Mouse (Mus musculus) erythroblast, adult 5-6 weeks (primary cell): ENCODE data around the gene Bcl2l1. TPM values are rescaled to one million over a fixed set of nuclear protein-coding genes. Genes with fewer than 3 reads are reported as not detected.
A peak's percentile ranks its signal among the peaks of the same experiment; 100 is the strongest.

Experiments used
- ATAC-seq: replicated peaks from 2 replicates; pipeline ENCODE4 v1.8.0; 2016; ENCODE audit warnings: moderate number of reproducible peaks, mild to moderate bottlenecking, moderate TSS enrichment, inconsistent platforms; ENCODE audit not compliant: poor library complexity, low FRiP score, severe bottlenecking
- total RNA-seq, 2 experiments: library from RNA; stranded (forward) in 1 of 2; stranded (reverse) in 1 of 2; fragments of 150-400 nt in 1 of 2; fragments of 200-764, 138-1000 nt in 1 of 2; gene quantifications; 2 replicates each; pipeline versions ENCODE4 v1.2.3 to v1.2.4; 2015 to 2017; ENCODE audit warnings: low replicate concordance in 2 of 2

The Bcl2l1 gene
- total RNA-seq, 2 experiments from 2014 or later = 543 to 807 TPM

GRCm38 (mm10) chr2:152825168-152825697, 6.3 kb downstream of the Bcl2l1 start:
- ATAC-seq = no peak

- no peak for ATAC-seq
Measured at GRCm38 (mm10) chr2:152824438-152825167, 6.9 kb downstream of the Bcl2l1 start.

GRCm38 (mm10) chr2:152823770-152824169, 7.8 kb downstream of the Bcl2l1 start:
- no peak for ATAC-seq

DNA sequence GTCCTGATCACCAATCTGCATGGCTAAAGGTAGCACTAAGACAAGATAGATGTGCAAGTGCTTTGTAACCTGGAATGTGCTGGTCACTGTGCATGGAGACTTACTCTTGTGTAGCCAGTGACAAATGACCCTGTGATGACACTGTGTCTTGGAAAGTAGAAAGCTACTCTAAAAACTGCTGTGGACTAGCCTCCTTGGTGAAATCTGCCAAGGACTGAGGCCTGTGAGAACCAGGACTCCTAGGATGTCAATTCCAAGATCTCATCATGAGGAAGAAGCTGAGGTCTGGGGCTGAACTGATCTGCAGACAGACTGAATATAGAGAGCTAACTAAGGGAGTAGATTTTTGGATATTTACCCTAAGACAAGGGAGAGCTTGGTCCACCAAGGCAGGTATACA, 10.0 kb downstream of the Bcl2l1 start:
- no peak for ATAC-seq

- ATAC-seq = no peak
Measured at GRCm38 (mm10) chr2:152821023-152821422, 10.5 kb downstream of the Bcl2l1 start.

GRCm38 (mm10) chr2:152820369-152820768, 11.2 kb downstream of the Bcl2l1 start:
- no peak for ATAC-seq

DNA sequence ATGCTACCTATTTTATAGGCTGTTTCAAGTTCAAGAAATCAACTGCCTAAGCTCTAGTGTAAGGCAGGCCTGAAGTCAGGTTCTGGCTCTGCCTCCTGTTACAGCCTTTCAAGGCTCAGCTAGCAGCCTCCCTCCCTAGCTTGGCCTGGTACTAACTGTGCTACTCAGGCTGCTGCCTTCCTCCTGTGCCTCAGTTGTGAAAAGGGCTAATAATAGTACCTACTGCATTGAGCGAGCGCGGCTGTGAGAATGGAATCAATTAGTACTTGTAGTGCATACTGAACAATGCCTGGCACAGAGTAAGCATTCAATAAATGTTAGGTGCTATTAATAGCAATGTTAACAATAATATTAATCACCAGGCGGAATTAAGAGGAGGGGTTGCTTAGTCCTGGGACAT, 11.6 kb downstream of the Bcl2l1 start:
- no peak for ATAC-seq

GRCm38 (mm10) chr2:152819097-152819624, 12.4 kb downstream of the Bcl2l1 start:
- ATAC-seq = no peak

GRCm38 (mm10) chr2:152818679-152819078, 12.8 kb downstream of the Bcl2l1 start:
- ATAC-seq = no peak

GRCm38 (mm10) chr2:152817596-152818291, 13.8 kb downstream of the Bcl2l1 start:
- ATAC-seq = peak; percentile 58

- no peak for ATAC-seq
Measured at GRCm38 (mm10) chr2:152816657-152817348, 14.7 kb downstream of the Bcl2l1 start.

- peak; percentile 40 for ATAC-seq
Measured at GRCm38 (mm10) chr2:152815879-152816656, 15.5 kb downstream of the Bcl2l1 start.

DNA sequence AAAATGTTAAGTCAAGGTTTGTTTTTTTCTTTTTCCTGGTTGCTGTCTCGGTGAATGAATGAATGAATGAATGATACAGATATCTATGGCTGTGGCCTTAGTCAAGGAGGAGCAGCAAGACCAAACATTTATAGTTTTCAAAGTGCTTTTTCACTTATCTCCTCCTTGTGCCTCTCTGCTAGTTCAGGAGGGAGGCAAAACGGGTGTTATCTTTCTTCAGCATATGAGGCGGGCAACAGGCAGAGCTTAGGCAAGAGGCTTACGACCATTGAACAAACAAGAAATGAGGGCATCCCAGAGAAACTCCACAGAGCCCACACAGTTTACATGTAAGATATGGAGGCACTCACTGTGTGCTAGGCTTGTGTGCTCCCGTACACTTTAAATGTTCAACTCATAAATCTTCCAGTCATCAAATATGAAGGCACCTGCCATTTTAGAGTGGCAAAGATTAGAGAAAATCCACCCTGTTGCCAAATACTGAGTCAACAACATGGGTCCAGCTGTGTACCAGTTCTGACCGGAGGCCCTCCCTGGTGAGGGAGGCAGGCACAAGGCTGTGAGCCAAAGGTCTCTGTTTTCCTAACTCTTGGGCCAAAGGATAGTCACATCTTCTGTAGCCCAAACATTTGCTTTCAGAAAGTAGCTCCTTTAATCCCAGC, 17.2 kb downstream of the Bcl2l1 start:
- ATAC-seq = peak; percentile 54

DNA sequence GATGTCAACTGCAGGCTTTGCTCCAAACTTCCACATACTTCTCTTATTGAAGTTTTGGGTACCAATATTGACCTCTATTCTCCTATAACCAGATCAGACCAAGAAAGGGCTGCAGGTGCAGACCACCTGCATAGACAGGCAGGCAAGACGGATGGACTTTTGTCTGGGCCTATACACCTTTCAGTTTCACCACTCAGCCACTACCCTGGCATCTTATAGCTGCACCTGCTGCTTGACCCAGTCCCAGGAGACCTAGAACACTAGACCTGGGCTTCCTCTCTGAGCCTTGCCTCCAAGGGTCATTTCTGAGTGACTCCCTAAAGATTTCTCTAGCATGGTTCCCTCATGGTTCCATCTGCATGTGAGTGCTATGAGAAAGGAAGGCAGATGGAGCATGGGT, 18.3 kb downstream of the Bcl2l1 start:
- ATAC-seq = no peak

DNA sequence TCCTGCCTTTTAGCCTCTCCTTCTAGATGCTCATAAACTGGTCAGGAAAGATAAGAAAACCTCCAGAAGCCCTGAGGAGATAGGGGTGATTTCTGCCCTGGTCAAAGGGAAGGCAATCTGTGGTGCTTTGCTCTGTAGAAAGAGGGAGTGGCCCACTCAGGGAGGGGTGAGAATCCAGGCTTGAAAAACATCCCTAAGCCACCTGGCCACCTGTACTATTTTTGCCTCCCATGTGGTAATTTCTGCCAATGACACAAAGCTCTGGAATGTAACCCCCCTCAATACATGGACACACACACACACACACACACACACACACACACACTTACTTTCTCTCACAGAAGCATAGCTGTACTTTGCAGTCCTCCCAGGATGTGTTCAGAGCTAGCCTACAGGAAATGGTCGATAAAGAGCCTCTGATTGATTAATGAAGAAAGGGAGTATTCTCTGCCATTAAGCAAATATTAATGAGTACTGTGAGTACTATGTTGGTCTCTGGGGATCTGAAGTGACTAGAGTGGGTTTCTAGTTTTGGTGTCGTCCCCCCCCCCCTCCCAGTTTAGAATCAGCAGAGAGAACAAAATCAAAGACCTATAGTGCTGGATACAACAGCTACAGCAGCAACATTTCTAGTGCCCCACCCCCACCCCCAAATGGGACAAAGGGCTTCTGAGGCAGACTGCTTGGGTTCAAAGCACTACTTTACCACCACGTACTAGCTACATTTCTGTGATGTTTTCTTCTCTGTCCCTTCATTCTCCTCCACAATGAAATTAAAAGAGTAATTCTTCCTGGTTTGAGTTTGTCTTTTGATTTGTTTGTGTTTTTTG, 20.0 kb downstream of the Bcl2l1 start:
- peak; percentile 67 for ATAC-seq

DNA sequence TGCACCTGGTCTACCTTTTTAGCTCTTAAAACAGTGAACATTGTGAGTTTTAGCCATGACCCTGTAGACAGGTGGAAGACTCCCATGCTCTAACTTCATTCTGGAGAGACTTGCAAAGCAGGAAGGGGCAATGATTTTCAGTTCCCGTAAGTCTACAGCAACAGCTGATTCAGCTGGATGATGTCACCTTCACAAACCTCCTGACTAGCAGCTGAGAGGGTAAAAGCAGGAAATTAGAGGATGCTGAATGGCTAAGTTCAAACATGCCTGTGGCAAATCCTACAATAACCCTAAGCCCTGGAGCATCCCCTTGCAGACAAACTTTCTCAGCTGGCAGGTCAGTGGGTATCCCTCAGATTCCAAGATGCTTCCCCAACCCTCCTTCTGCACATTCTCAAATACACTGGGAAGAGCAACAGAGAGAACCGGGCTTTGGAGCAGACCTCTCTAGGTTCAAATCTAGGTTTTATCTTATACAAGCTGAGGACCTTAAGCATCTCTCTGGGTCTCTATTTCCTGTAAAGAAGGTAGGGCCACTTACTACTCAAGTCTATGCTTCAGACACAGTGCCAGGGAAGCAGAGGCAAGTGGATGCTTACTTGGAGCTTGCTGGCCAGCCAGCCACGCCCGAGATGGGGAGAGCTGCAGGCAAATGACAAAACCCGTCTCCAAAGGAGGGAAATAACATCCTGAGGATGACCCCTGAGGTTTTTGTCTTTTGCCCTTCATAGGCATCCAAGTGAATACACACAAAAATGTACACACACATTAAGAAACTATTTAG, 21.2 kb downstream of the Bcl2l1 start:
- peak; percentile 23; the same call in 1 of the 2 replicates for ATAC-seq

DNA sequence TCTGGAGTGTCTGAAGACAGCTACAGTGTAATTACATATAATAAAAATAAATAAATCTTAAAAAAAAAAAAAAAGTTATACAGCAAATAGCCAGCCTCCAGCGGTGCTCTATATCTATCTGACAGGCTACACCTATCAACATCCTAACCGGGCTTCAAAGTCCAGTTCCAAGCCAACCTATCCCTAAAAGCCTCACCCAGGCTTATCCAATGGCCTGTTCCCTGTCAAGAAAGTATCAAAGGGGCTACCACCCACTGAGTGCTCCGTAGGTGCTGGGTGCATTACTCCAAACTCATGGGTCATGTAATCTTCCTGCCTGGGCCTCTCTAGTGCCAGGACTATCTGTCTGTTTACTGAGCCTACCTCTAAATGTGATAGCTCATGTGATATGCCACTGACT, 23.4 kb downstream of the Bcl2l1 start:
- ATAC-seq = no peak
